Mouse (Mus musculus): ENCODE measurements around the gene Cep104. TPM values are rescaled to one million over a fixed set of nuclear protein-coding genes. Genes with fewer than 3 reads are reported as not detected.

Gene Cep104
- polyA plus RNA-seq, 1 experiment: 18.4 TPM

DNA sequence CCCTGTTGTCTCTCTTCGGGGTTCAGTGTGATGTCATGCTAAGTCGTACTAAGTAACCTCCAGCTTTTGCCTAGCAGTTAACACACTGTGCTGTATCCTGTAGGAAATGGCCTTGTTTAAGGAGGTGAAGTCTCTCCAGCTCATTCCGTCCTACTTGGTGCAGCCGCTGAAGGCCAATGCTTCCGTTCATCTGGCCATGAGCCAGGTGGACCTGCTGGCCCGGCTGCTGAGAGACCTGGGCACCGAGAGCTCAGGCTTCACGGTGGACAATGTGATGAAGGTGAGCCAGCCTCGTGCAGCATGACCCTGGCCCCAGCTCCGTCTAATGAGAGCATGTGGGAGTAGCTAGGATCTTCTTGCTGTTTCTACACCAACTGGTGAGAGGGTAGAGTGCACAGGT lies 17.7 kb downstream of the Cep104 start:
- WGBS: 64% methylated on average over 10 of the region's 10 CpGs
- Histone ChIP-seq H3K36me3 (ENCODE audit: control insufficient read depth, insufficient read depth, low read length) (no peaks in the 10 kb centered on the region), H3K4me3 (ENCODE audit: insufficient read depth, low read depth, low read length) (no peak overlapping the region), H3K27me3 (replicated peaks; ENCODE audit: control insufficient read depth, insufficient read depth, low read length) (no peaks in the 10 kb centered on the region), H3K4me1 (ENCODE audit: control insufficient read depth, insufficient read depth, low read length) (no peaks in the 10 kb centered on the region), H3K27ac (ENCODE audit: insufficient read depth, low read depth, low read length) (no peak overlapping the region)
- DNase-seq: peak; percentile 27
- no peak for TF ChIP-seq CTCF (conservative IDR thresholded peaks at IDR 0.05; ENCODE audit: insufficient read depth, insufficient read length, low read depth, low read length)
- no peak for TF ChIP-seq POLR2A (IDR thresholded peaks at IDR 0.05; ENCODE audit: low read depth, low read length)

DNA sequence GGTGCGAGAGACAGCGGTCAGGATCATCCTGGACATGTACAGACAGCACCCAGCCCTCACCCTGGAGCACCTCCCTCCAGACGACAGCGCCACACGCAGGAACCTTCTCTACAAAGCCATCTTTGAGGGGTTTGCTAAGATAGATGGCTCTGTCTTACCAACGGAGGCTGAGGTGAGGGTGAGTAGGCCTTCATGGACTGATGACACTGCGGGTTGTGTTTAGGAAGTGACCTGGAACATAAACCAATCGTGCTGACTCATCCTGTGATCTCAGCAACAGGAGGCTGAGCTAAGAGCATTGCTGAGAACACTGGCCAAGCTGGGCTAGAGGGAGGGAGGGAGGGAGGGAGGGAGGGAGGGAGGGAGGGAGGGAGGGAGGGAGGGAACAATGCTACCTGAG lies 18.5 kb downstream of the Cep104 start:
- Histone ChIP-seq H3K27me3 (replicated peaks; ENCODE audit: control insufficient read depth, insufficient read depth, low read length) (no peaks in the 10 kb centered on the region), H3K4me3 (ENCODE audit: insufficient read depth, low read depth, low read length) (no peak overlapping the region), H3K36me3 (ENCODE audit: control insufficient read depth, insufficient read depth, low read length) (no peaks in the 10 kb centered on the region), H3K27ac (ENCODE audit: insufficient read depth, low read depth, low read length) (no peak overlapping the region), H3K4me1 (ENCODE audit: control insufficient read depth, insufficient read depth, low read length) (no peaks in the 10 kb centered on the region)
- no peak for DNase-seq
- 91% methylated on average over 8 of the region's 8 CpGs for WGBS
- no peak for TF ChIP-seq CTCF (conservative IDR thresholded peaks at IDR 0.05; ENCODE audit: insufficient read depth, insufficient read length, low read depth, low read length)
- no peak for TF ChIP-seq POLR2A (IDR thresholded peaks at IDR 0.05; ENCODE audit: low read depth, low read length)

DNA sequence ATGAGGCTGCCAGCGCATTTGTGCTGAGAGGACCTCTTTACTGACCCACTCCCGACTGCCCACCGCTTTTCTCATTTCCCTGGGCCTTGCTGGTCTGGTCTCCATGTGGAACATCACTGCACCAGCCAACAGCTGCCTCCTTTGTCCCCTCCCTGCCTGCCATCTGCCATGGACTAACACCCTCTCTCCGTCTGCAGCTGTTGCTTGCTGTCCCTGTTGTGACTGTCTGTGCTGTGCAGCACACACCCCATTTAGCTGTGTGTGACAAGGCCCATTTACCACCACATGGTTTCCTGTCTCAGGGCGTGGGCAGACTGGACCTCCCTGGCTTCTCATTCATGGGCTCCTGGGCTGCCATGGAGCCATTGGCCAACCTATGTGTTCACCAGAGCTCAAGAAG lies 30.5 kb downstream of the Cep104 start:
- H3K36me3 ChIP-seq (ENCODE audit: control insufficient read depth, insufficient read depth, low read length): no peaks in the 10 kb centered on the region
- no peak overlapping the region for H3K4me3 ChIP-seq (ENCODE audit: insufficient read depth, low read depth, low read length)
- WGBS: 94% methylated on average over 5 of the region's 5 CpGs
- no peak overlapping the region for H3K27ac ChIP-seq (ENCODE audit: insufficient read depth, low read depth, low read length)
- H3K27me3 ChIP-seq (replicated peaks; ENCODE audit: control insufficient read depth, insufficient read depth, low read length): no peaks in the 10 kb centered on the region
- H3K4me1 ChIP-seq (ENCODE audit: control insufficient read depth, insufficient read depth, low read length): no peaks in the 10 kb centered on the region
- no peak for DNase-seq
- TF ChIP-seq CTCF (conservative IDR thresholded peaks at IDR 0.05; ENCODE audit: insufficient read depth, insufficient read length, low read depth, low read length) (no peak), POLR2A (IDR thresholded peaks at IDR 0.05; ENCODE audit: low read depth, low read length) (no peak)

DNA sequence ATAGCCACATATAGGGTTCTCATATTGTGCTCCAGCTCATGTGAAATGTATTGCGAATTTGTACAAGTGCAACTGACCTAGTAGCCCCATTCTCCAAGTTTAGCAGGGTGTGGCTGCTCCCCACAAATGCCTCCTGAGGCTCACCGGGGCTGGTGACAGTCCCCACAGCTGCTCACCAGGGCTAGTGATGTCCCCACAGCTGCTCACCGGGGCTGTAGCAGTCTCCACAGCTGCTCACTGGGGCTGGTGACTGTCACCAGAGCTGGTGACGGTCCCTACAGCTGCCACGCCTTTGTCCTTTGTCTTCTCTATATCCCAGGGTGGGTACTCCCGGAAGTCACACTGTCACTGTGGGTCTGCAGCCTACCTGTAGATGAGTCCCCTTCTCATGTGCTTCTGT lies 31.3 kb downstream of the Cep104 start:
- DNase-seq: no peak
- WGBS: 97% methylated on average over 6 of the region's 6 CpGs
- no peaks in the 10 kb centered on the region for H3K4me1 ChIP-seq (ENCODE audit: control insufficient read depth, insufficient read depth, low read length)
- H3K27ac ChIP-seq (ENCODE audit: insufficient read depth, low read depth, low read length): no peak overlapping the region
- H3K4me3 ChIP-seq (ENCODE audit: insufficient read depth, low read depth, low read length): no peak overlapping the region
- TF ChIP-seq CTCF (conservative IDR thresholded peaks at IDR 0.05; ENCODE audit: insufficient read depth, insufficient read length, low read depth, low read length) (no peak), POLR2A (IDR thresholded peaks at IDR 0.05; ENCODE audit: low read depth, low read length) (no peak)
- no peaks in the 10 kb centered on the region for H3K27me3 ChIP-seq (replicated peaks; ENCODE audit: control insufficient read depth, insufficient read depth, low read length)
- H3K36me3 ChIP-seq (ENCODE audit: control insufficient read depth, insufficient read depth, low read length): no peaks in the 10 kb centered on the region

DNA sequence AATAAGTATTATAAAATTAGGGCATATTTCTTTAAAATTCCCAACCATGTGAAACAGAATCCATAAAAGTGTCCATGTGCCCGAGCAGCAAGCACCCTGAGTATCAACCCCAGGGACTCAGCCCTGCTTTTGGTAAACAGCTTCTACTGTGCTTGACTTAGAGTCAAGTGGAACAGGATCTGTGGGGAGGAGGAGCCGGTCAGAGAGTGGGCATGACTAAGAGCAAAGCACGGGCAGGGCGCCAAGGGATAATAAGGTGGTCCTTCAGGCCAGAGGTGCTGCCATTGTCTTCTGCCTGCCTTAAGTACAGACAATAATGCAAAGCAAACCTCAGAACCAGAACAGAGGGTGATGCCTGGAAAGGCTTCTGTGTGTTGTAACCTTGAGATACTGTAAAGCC lies 32.8 kb downstream of the Cep104 start:
- Histone ChIP-seq H3K36me3 (ENCODE audit: control insufficient read depth, insufficient read depth, low read length) (no peaks in the 10 kb centered on the region), H3K27me3 (replicated peaks; ENCODE audit: control insufficient read depth, insufficient read depth, low read length) (no peaks in the 10 kb centered on the region), H3K4me1 (ENCODE audit: control insufficient read depth, insufficient read depth, low read length) (no peaks in the 10 kb centered on the region), H3K27ac (ENCODE audit: insufficient read depth, low read depth, low read length) (no peak overlapping the region), H3K4me3 (ENCODE audit: insufficient read depth, low read depth, low read length) (no peak overlapping the region)
- DNase-seq: no peak
- WGBS: 60% methylated on average over 4 of the region's 4 CpGs
- TF ChIP-seq POLR2A (IDR thresholded peaks at IDR 0.05; ENCODE audit: low read depth, low read length): no peak
- no peak for TF ChIP-seq CTCF (conservative IDR thresholded peaks at IDR 0.05; ENCODE audit: insufficient read depth, insufficient read length, low read depth, low read length)

DNA sequence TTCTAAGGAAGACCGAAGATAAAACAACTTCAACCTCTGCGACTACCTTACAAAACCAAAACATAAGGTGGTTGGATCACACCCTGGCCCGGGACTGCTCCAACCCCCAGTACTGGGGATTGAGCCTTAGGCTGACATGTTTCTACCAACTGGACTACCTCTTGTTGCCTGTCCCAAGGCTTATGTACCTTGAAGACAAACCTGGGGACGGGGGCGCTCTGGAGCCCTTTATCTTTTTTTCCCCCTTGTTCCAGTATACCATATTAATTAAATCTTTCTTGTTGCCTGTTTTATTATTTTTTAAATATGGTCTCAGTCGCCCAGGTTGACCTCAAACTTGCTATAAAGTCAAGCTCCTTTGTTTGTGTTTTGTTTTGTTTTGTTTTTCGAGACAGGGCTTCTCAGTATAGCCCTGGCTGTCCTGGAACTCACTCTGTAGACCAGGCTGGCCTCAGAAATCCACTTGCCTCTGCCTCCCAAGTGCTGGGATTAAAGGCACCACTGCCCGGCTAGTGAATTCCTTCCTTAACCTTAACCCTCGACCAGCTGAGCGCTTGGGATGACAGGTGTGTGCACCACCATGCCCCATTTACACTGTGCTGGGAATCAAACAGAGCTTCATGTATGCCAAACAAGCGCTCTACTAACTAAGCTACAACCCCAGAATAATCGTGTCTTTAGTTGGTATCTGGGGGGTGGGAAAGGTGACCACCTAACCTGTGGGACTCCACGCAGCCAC lies 36.1 kb downstream of the Cep104 start:
- no peak for TF ChIP-seq POLR2A (IDR thresholded peaks at IDR 0.05; ENCODE audit: low read depth, low read length)
- H3K4me1 ChIP-seq (ENCODE audit: control insufficient read depth, insufficient read depth, low read length): peaks cover 8% of the 10 kb centered on the region; the same call in 1 of the 2 replicates
- H3K36me3 ChIP-seq (ENCODE audit: control insufficient read depth, insufficient read depth, low read length): no peaks in the 10 kb centered on the region
- peak overlapping the region; percentile 41 for H3K27ac ChIP-seq (ENCODE audit: insufficient read depth, low read depth, low read length)
- H3K27me3 ChIP-seq (replicated peaks; ENCODE audit: control insufficient read depth, insufficient read depth, low read length): no peaks in the 10 kb centered on the region
- no peak for DNase-seq
- peak overlapping the region; percentile 74 for H3K4me3 ChIP-seq (ENCODE audit: insufficient read depth, low read depth, low read length)
- WGBS: 30% methylated on average over 13 of the region's 13 CpGs

DNA sequence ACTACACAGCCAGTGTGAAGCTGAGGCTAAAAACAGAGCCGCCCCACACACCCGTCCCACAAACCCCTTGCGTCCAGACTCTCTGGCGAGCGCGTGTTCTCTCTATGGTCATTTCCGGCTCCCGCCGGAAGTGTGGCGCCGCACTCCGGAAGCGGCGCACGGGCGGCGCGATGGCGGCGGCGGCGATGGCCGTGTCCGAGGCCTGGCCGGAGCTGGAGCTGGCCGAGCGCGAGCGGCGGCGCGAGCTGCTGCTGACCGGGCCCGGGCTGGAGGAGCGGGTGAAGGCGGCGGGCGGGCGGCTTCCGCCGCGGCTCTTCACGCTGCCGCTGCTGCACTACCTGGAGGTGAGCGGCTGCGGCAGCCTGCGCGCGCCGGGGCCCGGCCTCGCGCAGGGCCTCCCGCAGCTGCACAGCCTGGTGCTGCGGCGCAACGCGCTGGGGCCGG lies 36.7 kb downstream of the Cep104 start, which contains the start of gene Lrrc47:
TSS of gene Lrrc47 (plus strand) at position 86 of the 444 bp plus-strand sequence.
- TF ChIP-seq POLR2A (IDR thresholded peaks at IDR 0.05; ENCODE audit: low read depth, low read length): no peak
- no peak for TF ChIP-seq CTCF (conservative IDR thresholded peaks at IDR 0.05; ENCODE audit: insufficient read depth, insufficient read length, low read depth, low read length)
- DNase-seq: peak; percentile 91
- Histone ChIP-seq H3K27ac (ENCODE audit: insufficient read depth, low read depth, low read length) (peak within 1 kb of the TSS; percentile 41), H3K4me3 (ENCODE audit: insufficient read depth, low read depth, low read length) (peak within 1 kb of the TSS; percentile 74), H3K27me3 (replicated peaks; ENCODE audit: control insufficient read depth, insufficient read depth, low read length) (no peaks in the 10 kb centered on the region), H3K36me3 (ENCODE audit: control insufficient read depth, insufficient read depth, low read length) (no peaks in the 10 kb centered on the region), H3K4me1 (ENCODE audit: control insufficient read depth, insufficient read depth, low read length) (peaks cover 8% of the 10 kb centered on the region; the same call in 1 of the 2 replicates)
- 1% methylated on average over 59 of the region's 59 CpGs for WGBS
